Mouse (Mus musculus): ENCODE measurements around the gene Thsd7b. TPM values are rescaled to one million over a fixed set of nuclear protein-coding genes. Genes with fewer than 3 reads are reported as not detected.
A peak's percentile ranks its signal among the peaks of the same experiment; 100 is the strongest.

The Thsd7b gene
- polyA plus RNA-seq, 1 experiment from 2014 or later = 5.1 TPM

DNA sequence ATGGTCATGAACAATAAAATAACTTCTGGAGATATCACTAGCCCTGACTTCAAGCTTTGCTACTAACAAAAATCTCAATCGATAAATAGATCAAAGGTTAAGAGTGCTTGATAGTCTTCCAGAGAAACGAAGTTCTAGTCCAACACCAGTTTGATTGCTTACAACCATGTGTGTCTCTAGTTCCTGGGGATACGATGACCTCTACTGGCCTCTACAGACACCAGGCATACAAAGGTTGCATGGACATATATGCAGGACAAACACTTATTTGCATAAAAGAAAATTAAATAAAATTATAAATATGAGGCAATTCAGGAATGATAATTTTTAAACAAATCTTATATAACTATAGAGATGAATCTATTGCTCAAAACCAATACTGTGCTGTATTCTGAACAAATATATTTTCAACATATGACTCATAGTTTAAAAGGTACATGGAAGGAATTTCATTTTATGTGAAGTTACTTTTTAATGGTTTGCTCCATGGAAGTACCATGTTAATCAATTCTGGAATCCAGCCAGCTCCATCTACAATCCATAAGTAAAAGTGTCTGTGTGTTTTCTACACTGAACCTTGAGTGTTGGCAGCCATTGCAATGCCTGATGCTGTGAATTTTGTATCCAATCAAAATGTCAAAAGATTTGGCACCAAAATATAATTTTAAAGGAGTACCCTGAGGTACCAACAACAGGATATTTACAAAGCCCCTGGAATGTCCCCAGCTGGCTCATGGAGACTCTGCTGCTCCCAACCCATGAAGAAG, 793.3 kb downstream of the Thsd7b start:
- no peak overlapping the region for H3K27ac ChIP-seq
- no peaks in the 10 kb centered on the region for H3K9me3 ChIP-seq (replicated peaks)
- H3K4me3 ChIP-seq = no peak overlapping the region
- no peak overlapping the region for H3K9ac ChIP-seq
- WGBS = 88% methylated on average over 3 of the region's 3 CpGs
- H3K4me1 ChIP-seq = no peaks in the 10 kb centered on the region
- no peak overlapping the region for H3K4me2 ChIP-seq
- H3K36me3 ChIP-seq (ENCODE audit: poor library complexity, severe bottlenecking) = no peaks in the 10 kb centered on the region
- no peaks in the 10 kb centered on the region for H3K27me3 ChIP-seq
- ATAC-seq = peak; percentile 21; the same call in 1 of the 2 replicates

- no peak overlapping the region for H3K27ac ChIP-seq
- no peaks in the 10 kb centered on the region for H3K36me3 ChIP-seq (ENCODE audit: poor library complexity, severe bottlenecking)
- WGBS = 82% methylated on average over 2 of the region's 2 CpGs
- no peaks in the 10 kb centered on the region for H3K27me3 ChIP-seq
- no peak overlapping the region for H3K4me2 ChIP-seq
- no peak overlapping the region for H3K4me3 ChIP-seq
- H3K9ac ChIP-seq = no peak overlapping the region
- no peak for ATAC-seq
- H3K4me1 ChIP-seq = no peaks in the 10 kb centered on the region
- no peaks in the 10 kb centered on the region for H3K9me3 ChIP-seq (replicated peaks)
Observed at GRCm38 (mm10) chr1:130083788-130084187, 810.7 kb downstream of the Thsd7b start.

GRCm38 (mm10) chr1:130085207-130085606, 812.1 kb downstream of the Thsd7b start:
- Histone ChIP-seq H3K4me2 (no peak overlapping the region), H3K9ac (no peak overlapping the region), H3K27me3 (no peaks in the 10 kb centered on the region), H3K4me3 (no peak overlapping the region), H3K27ac (no peak overlapping the region), H3K36me3 (ENCODE audit: poor library complexity, severe bottlenecking) (no peaks in the 10 kb centered on the region), H3K4me1 (no peaks in the 10 kb centered on the region), H3K9me3 (replicated peaks) (no peaks in the 10 kb centered on the region)
- 82% methylated on average over 3 of the region's 3 CpGs for WGBS
- ATAC-seq = no peak

DNA sequence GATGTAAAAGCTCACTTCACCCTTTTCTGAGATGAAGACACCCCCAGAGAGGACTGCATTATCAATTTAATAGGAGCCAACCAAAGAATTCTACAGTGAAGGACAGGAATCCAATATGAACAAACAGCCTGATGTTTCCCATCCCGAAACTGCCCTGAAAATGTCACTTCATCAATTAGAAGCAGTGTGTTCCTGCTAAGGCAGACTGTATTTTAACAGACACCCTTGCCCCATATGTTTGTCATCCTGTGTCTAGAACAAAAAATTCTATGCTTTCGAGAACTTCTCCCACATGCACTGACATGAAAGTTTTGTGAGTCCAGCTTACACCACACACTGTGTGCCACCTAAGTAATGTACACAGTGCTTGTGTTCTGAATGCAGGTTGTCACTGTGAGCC, 812.8 kb downstream of the Thsd7b start:
- no peak overlapping the region for H3K9ac ChIP-seq
- H3K9me3 ChIP-seq (replicated peaks) = no peaks in the 10 kb centered on the region
- WGBS = 97% methylated on average over 2 of the region's 2 CpGs
- no peak overlapping the region for H3K4me2 ChIP-seq
- ATAC-seq = no peak
- no peak overlapping the region for H3K4me3 ChIP-seq
- no peaks in the 10 kb centered on the region for H3K36me3 ChIP-seq (ENCODE audit: poor library complexity, severe bottlenecking)
- no peaks in the 10 kb centered on the region for H3K27me3 ChIP-seq
- no peak overlapping the region for H3K27ac ChIP-seq
- H3K4me1 ChIP-seq = no peaks in the 10 kb centered on the region

- ATAC-seq = no peak
- Histone ChIP-seq H3K4me1 (no peaks in the 10 kb centered on the region), H3K9me3 (replicated peaks) (no peaks in the 10 kb centered on the region), H3K9ac (no peak overlapping the region), H3K27me3 (no peaks in the 10 kb centered on the region), H3K4me2 (no peak overlapping the region), H3K27ac (no peak overlapping the region), H3K4me3 (no peak overlapping the region), H3K36me3 (ENCODE audit: poor library complexity, severe bottlenecking) (no peaks in the 10 kb centered on the region)
- WGBS = 85% methylated on average over 2 of the region's 2 CpGs
Observed at GRCm38 (mm10) chr1:130099227-130099626, 826.1 kb downstream of the Thsd7b start.

DNA sequence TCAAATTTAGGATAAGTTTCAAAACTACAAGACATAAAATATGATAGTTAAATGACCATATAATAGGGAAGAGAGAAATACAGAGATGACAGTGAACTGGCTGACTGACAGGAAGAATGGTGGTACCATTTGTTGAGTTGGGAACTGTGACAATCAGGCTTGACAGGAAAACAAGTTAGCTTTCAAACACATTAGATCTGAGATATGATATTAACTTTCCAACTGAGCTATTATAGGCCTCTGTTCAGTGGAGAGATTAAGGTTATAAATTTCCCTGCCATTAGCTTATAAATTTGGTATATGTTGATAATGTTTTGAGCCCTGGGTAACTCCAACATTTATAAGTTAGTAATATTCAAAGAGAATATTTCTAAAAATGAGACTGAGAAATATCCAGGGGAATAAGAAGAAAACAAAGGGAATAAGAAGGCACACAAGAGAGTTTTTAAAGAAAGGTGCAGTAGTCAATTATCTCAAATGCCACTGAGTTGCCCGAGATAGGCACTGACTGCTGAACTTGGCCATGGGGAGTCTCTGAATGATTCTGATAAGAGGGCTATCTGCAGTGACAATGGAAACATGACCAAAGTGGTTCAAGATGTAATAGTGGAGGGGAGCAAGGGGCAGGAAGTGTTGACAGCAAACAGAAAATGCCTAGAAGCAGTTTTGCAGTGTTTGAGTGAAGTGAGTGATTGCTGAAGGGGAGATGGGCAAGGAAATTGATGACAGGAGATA, 839.6 kb downstream of the Thsd7b start:
- ATAC-seq = no peak
- Histone ChIP-seq H3K27ac (no peak overlapping the region), H3K27me3 (no peaks in the 10 kb centered on the region), H3K4me1 (no peaks in the 10 kb centered on the region), H3K36me3 (ENCODE audit: poor library complexity, severe bottlenecking) (no peaks in the 10 kb centered on the region), H3K4me2 (no peak overlapping the region), H3K9me3 (replicated peaks) (no peaks in the 10 kb centered on the region), H3K4me3 (no peak overlapping the region), H3K9ac (no peak overlapping the region)
- 89% methylated on average over 1 of the region's 1 CpGs for WGBS

DNA sequence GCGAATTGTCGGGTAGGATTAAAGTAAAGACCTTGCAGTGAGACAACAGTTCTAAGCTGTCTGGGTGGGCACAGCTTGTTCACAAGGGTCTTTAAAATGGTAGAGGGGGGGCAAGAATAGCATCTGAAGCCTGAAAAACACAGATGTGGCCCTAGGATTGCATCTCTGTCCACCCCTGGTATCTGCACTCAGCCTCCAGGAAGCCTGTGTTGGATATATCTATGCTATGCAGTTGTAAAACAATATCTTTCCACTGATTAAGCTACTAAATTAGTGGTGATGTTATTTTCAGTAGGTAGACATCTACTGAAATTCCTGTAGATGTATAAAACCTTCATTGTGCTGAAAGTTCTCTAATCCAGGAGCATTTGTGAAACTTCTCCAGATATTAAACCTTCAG, 840.4 kb downstream of the Thsd7b start:
- Histone ChIP-seq H3K4me2 (no peak overlapping the region), H3K4me1 (no peaks in the 10 kb centered on the region), H3K4me3 (no peak overlapping the region), H3K27me3 (no peaks in the 10 kb centered on the region), H3K9me3 (replicated peaks) (no peaks in the 10 kb centered on the region), H3K27ac (no peak overlapping the region), H3K9ac (no peak overlapping the region), H3K36me3 (ENCODE audit: poor library complexity, severe bottlenecking) (no peaks in the 10 kb centered on the region)
- 89% methylated on average over 2 of the region's 2 CpGs for WGBS
- no peak for ATAC-seq

GRCm38 (mm10) chr1:130130901-130131300, 857.8 kb downstream of the Thsd7b start:
- WGBS = 84% methylated on average over 3 of the region's 3 CpGs
- no peak for ATAC-seq
- H3K27ac ChIP-seq = no peak overlapping the region
- no peak overlapping the region for H3K9ac ChIP-seq
- no peaks in the 10 kb centered on the region for H3K36me3 ChIP-seq (ENCODE audit: poor library complexity, severe bottlenecking)
- no peaks in the 10 kb centered on the region for H3K9me3 ChIP-seq (replicated peaks)
- no peaks in the 10 kb centered on the region for H3K4me1 ChIP-seq
- H3K4me3 ChIP-seq = no peak overlapping the region
- H3K4me2 ChIP-seq = no peak overlapping the region
- no peaks in the 10 kb centered on the region for H3K27me3 ChIP-seq

- no peaks in the 10 kb centered on the region for H3K9me3 ChIP-seq (replicated peaks)
- no peak overlapping the region for H3K4me2 ChIP-seq
- no peak overlapping the region for H3K4me3 ChIP-seq
- no peak overlapping the region for H3K27ac ChIP-seq
- no peak for ATAC-seq
- H3K27me3 ChIP-seq = no peaks in the 10 kb centered on the region
- H3K9ac ChIP-seq = no peak overlapping the region
- no peaks in the 10 kb centered on the region for H3K36me3 ChIP-seq (ENCODE audit: poor library complexity, severe bottlenecking)
- H3K4me1 ChIP-seq = peaks cover 5% of the 10 kb centered on the region; the same call in 1 of the 2 replicates
Observed at GRCm38 (mm10) chr1:130166187-130166586, 893.1 kb downstream of the Thsd7b start.

DNA sequence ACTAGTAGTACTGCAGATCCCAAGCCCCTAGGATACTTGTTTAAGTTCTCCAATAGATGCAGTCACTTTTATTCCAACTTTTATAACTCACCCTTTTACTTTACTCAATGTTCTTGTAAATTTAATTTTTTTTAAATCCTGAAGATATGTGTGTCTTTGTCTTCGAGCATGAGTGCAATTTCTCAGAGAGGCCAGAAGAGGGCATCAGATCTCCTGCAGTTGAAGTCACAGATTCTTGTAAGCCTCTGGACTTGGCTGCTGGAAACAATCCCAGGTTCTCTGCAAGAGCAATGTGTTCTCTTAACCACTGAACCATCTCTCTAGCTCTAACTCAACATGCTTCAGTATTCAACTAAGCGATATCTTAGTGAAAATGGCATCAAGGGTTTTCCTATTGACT, 894.2 kb downstream of the Thsd7b start:
- ATAC-seq = no peak
- Histone ChIP-seq H3K36me3 (ENCODE audit: poor library complexity, severe bottlenecking) (no peaks in the 10 kb centered on the region), H3K4me2 (no peak overlapping the region), H3K27me3 (no peaks in the 10 kb centered on the region), H3K4me3 (no peak overlapping the region), H3K9me3 (replicated peaks) (no peaks in the 10 kb centered on the region), H3K27ac (no peak overlapping the region), H3K4me1 (peaks cover 5% of the 10 kb centered on the region; the same call in 1 of the 2 replicates), H3K9ac (no peak overlapping the region)
- WGBS = 62% methylated on average over 2 of the region's 2 CpGs

GRCm38 (mm10) chr1:130169875-130170274, 896.8 kb downstream of the Thsd7b start:
- WGBS = 67% methylated on average over 6 of the region's 6 CpGs
- Histone ChIP-seq H3K36me3 (ENCODE audit: poor library complexity, severe bottlenecking) (no peaks in the 10 kb centered on the region), H3K27me3 (no peaks in the 10 kb centered on the region), H3K4me2 (no peak overlapping the region), H3K9me3 (replicated peaks) (no peaks in the 10 kb centered on the region), H3K4me1 (peaks cover 5% of the 10 kb centered on the region; the same call in 1 of the 2 replicates), H3K27ac (no peak overlapping the region), H3K4me3 (no peak overlapping the region), H3K9ac (no peak overlapping the region)
- peak; percentile 38; the same call in 1 of the 2 replicates for ATAC-seq

DNA sequence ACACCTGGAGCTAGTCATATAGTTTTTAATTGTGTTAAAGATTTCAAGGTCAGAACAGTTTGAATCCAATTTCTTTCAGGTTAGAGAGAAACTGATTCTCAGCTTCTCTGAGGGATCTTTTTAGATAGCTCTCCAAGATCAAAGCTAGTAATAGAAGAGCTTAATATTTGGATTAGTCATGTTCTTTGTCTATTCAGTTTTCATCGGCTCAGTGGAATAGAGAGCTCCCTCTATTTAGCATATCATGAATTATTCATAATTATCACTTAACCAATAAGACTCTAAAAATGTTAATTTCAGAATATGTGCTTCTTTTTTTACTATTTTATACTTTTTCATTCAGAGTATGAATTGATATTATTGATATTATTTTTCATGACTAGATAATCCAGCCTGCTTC, 897.2 kb downstream of the Thsd7b start:
- no peak overlapping the region for H3K9ac ChIP-seq
- H3K4me2 ChIP-seq = no peak overlapping the region
- no peak overlapping the region for H3K27ac ChIP-seq
- 5% methylated on average over 1 of the region's 1 CpGs for WGBS
- no peaks in the 10 kb centered on the region for H3K36me3 ChIP-seq (ENCODE audit: poor library complexity, severe bottlenecking)
- H3K9me3 ChIP-seq (replicated peaks) = no peaks in the 10 kb centered on the region
- H3K4me3 ChIP-seq = no peak overlapping the region
- peaks cover 5% of the 10 kb centered on the region; the same call in 1 of the 2 replicates for H3K4me1 ChIP-seq
- H3K27me3 ChIP-seq = no peaks in the 10 kb centered on the region
- ATAC-seq = peak; percentile 82
